Mouse (Mus musculus) c-Kit-positive CD71-positive TER-119-positive erythroid progenitor cells, embryonic 14.5 days (primary cell): Measurements from ENCODE around the gene Ebpl.
"Not testable (repeated sequence)": the region's sequence is repeated elsewhere in the genome, so short reads cannot be mapped to it uniquely, and the experiment has no call there.

Experiments
- DNase-seq: peaks from one replicate; pipeline ENCODE4 v3.0.0-alpha.2; 2013; ENCODE audit warnings: low spot score

The Ebpl gene

DNA sequence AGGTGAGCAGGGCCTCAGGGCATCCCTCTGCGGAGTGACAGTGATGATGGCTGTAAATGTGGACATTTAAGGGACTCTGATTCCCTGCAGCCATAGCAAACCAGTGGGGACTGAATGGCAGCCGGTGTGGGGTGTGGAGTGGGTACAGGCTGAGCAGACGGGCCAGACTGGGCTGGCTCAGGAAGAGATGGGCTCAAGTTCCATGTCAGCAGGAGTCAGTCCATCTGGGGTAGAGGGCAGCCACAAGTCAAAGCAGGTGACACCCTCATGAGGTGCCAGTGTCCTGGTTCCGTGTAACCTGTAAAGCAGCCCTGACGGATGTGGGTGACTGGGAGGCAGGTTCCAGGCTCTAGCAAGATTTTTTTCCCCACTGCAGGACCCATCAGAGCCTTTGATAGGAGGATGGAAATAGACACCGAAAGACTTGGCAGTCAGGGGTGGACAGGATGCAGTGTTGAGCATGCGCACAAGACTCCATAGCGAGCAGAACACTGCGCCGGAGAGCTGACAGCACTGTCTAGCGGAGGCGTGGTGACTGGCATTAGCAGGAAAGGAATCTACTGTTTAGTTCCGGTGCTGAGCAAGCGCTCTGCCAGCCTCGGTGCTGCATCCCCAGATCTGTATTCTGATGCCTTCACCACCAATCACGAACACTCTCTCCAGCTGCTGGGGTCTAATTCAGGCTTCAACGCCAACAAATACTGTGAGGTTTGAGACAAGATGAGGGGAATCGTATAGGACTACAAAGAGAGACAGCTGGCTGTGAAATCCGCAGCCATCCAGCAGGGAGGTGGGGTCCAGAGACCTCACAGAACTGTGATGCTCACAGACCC is 32.4 kb downstream of the Ebpl start:
- DNase-seq: peak; percentile 36

DNA sequence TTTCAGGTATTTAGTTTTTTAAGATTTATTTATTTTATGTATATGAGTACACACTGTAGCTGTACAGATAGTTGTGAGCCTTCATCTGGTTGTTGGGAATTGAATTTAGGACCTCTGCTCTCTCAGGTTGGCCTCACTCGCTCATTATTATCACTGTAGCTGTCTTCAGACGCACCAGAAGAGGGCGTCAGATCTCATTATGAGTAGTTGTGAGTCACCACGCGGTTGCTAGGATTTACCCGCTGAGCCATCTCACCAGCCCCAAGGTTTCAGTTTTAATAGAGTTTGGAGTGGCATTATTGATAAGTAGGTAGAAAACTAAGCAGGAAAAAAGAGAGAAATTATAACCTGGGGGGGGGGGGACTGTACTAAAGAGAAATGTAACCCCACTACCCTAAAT is 33.2 kb downstream of the Ebpl start:
- DNase-seq: not testable (repeated sequence)

DNA sequence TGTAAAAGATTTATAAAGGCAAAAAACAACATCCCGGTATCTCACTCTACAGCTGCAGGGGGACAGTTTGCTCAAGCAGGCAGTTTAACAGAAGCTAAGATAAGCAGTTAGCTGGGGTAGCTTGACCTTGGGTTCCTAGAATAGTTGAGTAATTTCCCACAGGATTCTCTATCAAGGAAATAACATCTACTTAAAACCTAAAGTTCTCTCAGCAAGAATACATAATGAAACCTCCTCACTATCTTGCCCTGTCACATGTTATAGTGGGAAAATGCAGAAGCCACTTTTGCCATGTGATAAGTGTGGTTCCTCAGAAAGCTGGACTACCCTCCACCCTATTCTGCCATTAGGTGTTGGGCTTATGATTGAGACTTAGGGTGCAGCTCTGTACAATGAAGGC is 37.5 kb downstream of the Ebpl start:
- DNase-seq: no peak

DNA sequence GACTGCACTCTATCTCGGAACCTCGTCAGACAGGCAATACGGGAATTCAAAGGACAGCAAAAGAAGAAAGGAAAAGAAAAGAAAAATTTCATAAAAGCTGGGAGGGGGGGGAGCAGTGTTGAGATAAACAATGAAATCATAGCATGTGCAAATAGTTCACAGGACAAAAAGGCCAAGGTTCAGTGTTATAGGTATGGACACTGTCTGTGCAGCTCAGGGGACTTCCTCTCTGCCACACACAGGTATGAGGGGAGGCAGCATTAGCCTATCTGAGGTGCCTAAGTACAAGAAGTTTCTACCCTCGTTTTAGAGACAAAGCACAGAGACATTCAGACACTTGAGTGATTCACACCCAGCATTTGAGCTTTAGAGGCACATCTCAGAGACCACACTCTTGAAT is 39.0 kb downstream of the Ebpl start:
- no peak for DNase-seq

DNA sequence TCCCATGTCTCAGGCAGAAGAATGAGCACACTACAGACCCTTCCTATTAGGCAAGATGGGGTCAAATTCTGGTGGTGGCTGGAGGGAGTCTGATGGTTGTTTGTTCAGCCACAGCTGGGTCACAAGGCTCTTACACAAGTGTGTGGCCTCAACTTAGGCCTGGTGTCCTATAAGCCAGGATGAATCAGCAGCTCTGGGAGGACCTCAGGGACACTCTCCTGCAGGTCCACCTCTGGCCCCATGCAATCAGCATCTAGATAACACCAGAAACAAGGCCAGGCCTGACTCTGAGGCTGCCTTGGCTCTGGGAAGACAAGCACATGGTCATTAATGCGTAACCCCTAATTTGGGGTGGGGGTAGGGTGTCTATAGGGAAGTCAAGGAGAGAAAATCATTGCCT is 39.5 kb downstream of the Ebpl start:
- no peak for DNase-seq

DNA sequence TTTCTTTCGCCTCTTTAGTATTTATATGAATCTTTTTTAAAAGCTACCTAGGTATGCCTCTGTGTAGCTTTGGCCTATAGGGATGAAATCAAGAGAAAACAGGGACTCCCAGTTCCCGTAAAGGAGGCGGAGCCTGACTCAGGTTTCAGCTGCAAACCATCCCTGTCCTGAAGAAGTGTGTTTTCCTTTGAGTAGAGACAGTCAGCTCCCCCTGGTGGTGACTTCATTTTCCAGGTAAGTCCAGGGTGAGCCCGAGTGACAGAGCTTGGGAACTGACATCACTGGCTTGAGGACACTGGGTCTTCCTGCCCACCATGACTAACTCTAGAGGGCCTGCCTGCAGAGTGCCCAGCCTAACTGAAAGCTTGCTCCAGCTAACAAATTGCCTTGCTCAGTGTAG is 43.4 kb downstream of the Ebpl start:
- DNase-seq: peak; percentile 45

DNA sequence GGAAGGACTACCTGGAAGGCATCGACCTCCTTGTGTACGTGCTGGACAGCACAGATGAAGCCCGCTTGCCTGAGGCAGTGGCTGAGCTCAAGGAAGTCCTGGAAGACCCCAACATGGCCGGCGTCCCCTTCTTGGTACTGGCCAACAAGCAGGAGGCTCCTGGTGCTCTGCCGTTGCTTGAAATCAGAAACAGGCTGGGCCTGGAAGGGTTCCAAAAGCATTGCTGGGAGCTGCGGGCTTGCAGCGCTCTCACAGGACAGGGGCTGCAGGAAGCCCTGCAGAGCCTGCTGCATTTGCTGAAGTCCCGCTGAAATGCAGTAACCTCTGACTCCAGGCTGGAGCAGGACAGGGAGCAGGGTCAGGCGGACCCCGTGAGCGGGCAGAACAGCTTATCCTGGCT is 49.3 kb downstream of the Ebpl start:
- no peak for DNase-seq

DNA sequence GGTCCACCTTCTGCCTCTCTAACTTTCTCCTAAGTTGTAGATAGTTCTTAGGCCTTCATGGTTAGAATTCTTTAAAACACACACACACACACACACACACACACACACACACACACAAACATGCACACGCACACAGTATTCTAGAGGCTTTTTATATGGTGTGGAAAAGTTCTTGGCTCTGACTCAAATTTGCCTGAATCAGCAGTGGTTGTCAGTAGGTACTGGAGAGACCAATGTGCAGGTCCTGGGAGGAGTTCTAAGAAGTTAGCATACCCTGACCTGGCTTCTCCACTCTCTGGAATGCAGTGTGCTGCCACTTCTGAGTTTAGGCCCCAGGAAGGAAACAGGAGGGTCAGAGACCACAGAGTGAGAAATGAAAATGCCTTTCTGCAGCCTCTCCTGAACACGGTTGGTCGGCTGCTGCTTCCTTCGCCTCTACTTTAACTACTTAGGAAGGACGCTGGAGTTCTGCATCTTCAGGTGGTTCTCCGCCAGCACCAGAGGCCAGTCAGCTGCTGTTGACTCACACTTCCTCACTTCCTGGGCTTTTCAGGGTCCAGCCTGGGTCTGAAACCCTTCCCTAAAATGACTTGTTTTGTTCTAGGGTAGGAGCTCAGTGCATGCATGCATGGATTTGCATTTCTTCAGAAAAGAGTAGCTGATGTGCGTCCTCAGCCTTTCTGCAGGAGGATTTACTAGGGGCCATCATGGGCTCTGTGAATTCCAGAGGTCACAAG is 50.0 kb downstream of the Ebpl start:
- no peak for DNase-seq

DNA sequence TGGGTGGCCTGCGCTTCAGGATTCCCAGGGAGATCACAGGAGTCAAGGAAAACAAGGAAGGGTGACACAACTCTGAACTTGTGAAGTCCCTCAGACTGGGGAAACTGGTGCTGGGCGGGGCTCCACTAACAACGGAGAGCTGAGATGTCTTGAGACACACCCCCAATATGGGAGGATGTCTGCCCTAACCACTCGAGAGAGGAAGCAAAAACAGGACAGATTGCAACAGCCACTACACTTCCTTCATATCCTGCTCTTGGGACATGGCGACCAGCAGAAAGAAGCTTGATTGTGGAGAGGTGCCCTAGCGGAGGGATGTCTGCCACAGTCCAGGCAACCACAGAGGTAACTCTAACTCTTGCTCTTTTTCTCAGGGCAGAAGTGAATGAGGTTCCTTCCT is 50.6 kb downstream of the Ebpl start, which contains the start of gene Arl11:
TSS of gene Arl11 (plus strand) at position 161 of the 400 bp plus-strand sequence.
- no peak for DNase-seq

DNA sequence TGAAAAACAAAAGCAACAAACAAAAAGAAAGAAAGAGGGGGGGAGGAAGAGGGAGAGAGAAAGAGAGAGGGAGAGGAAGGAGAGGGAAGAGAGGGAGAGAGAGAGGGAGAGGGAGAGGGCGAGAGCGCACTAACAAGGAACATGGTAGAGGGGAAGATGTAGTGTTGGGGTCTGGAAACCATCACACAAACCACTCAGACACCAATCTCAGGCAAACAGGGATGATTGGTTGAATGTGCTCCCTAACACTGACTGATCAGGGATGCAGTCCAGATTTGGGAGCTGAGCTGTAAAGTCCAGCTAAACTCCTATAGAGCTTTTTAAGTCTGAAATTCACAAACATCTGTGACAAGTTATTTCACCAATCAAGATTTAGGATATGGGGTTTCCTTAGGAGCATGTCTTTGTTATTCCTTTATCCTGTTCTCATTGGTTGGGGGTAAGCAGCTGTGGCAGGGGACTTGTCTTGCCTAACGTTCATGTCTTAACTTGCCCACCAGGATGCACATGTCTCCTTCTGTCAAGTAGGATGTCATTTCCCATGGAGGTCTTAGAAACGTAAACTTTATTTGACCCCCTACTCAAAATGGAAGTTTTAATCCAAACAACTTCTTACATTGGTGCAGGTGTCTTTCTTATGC is 56.1 kb downstream of the Ebpl start:
- no peak for DNase-seq

DNA sequence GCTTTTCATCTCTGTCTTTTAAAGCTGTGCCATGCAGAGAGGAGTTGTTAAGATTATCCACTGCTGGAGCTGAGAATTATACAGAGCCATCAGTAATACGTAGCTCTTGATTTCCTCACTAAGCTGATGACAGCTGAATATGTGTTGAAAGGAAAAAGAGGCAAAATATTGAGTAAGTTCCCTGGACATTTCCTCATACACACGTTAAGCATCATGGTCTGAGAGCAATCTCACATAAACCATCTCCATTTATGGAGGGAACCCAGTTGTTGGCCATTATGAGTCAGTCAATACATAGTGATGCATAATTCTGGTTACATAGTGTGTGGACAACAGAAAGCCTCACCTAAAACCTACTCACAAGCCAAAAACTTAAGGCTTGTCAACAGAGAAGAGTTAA is 57.8 kb downstream of the Ebpl start:
- DNase-seq: no peak

DNA sequence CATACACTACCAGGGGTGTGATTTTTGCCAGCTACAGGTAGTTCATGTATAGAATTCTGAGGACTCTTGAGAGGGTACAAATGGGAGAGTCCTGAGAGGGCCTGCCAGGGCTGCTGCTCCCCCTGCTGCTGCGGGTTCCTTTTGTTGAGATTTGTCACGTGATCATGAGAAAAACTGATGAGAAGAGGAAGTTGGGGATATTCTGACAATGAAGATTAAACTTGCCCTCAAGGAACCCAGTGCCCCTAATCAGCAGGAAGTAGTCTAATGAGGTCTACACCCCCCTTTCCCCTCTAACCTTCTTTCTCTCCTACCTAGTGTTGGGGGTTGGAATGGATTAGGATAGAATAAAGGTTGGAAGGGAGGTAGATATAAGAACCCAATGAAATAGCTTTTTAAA is 58.9 kb downstream of the Ebpl start:
- DNase-seq: no peak

DNA sequence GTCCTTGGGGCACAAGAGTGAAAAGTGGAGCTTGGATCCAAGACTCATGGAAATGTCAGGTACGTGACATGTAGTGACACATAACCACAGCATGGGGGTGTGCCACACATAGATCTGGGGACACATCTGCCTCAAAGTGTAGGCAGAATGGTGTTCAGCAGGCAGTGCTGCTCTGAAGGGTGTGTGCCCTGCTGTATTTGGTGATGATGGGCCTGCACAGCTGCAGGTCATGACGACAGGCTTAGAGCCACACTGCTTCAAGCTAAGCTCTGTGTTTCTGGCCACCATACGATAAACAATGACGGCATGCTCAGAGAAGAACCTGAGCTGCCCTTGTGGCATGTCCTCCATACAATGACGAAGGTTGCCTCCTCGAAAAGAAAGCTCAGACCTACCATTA is 60.4 kb downstream of the Ebpl start:
- DNase-seq: no peak

DNA sequence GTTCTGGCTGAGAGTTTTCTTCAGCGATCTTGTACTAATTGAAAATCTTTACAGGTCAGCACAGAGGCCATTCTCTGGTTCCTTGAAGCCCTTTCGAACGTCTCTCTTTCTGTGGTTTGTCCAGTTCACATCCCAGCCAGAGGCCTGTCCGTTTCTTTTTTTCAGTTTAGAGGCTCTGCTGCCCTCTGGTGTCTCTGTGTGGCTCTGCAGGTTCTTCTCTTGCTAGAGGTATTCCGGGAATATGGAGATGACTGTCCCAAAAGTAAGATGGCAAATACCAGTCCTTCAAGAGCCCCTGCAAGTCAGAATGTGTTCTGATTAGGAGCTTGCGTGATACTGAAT is 65.5 kb downstream of the Ebpl start:
- DNase-seq: peak; percentile 60

DNA sequence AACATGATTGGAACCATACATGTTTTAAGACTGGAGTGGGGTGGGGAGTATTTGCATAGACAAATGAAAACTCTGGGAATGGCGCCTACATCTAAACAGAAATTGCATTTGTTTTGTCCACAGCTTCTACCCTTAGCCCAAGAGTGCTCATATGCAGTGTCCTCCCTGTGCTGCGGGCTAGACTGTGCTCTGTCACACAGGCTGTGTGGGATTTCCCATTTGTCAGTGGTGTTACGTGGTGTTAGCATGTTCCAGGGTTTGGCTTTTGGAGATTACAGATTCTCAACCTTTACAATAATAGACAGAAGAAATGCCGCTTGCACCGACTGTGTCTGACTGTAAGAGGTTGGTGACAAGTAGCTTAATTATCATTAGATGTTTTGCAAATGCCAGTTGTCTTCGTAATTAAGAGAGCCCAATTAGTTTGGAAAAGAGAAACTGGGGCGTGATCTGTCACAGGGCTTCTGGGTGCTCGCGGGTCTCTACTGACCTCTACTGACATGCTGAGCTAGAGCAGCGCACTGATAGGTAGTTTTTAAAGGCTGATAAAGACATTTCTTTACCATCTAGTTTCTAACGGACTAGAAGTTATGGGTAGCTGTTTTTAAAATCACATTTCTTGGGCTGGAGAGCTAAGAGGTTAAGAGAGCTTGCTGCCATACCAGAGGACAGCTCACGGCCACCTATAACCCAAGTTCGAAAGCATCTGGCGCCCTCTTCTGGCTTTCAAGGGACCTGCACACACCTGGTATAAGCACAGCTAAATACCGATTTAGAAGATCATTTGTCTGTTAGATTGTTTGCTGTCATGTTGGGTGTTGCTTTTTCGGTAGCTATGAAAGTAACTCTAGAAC is 66.1 kb downstream of the Ebpl start:
- peak; percentile 60 for DNase-seq

DNA sequence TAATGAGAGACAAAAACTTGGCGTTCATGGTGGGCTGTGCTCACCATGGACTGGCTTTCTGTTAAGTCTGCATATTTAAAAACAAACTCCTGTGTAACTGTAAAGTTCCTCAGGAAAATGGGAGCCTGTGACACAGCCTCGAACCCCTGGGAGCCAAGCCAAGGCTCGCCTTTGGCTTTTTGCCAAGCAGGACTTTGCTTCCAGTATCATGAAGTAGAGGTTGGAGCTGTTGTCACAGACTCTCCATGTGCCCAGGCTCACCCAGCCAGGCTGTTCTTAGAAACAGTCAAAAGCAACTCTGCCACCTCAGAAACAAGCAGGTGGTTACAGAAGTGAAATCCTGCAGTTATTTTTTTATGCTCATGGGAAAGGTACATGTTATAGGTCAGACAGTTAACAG is 69.6 kb downstream of the Ebpl start:
- DNase-seq: no peak

DNA sequence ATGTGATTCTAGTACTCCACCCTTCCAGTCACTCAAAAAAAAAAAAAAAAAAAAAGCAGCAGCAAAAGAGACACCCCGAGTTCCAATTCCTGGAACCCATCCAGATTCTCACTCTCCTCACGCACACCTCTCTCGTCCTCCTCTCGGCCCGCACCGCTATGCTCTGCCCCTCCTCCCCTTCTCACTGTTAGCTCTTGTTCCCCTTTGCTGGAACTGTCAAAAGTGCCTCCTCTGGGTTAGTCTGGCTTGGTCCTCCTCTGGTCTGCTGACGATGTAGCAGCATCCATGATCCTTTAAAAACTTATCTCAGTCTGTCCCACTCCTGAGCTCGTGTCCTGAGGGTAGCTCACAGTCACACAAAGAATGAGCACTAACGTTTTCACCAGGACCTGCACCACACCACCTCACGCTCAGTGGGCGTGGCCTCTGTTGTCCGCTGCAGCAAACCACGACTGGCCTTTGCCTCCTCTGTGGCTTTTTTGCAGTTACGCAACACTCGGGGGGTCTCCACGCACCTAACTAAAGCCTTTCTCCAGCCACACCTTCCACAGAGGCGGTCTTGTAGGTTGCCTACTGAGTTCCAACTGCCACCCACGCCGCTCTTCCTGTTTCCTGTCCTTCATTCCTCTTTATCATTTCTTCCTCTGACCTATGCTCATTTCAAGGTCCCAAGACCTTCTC is 71.5 kb downstream of the Ebpl start:
- DNase-seq: no peak
